Mouse (Mus musculus): ENCODE results near the gene BC003965.
A peak's percentile ranks its signal among the peaks of the same experiment; 100 is the strongest.

Gene BC003965

DNA sequence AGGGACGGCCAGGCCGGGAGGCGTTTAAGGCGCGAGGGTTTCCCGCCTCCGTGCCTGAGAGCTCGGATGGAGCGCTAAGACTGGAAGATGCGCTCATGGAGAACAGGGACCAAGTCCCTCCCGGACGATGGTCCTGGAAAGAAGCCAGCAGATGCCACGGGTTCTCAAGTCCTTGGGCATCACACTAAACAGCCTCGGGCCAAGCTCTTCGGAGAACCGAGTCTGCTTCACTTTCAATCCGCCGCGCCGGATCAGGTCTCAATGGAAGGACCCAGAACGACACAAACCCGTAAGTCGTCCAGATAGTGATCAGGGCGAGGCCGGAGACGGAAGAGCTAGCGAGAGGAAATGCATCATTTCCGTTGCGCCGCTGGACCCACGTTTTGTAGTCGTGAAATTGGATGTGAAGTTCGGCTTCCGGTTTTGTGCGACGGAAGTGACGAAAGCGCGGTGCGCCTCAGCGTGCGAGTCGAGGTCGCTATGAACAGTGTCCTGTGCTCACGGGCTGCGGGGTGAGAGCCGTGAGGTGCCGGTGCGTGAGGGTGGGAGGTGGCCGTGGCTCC, at the start of gene BC003965:
Gene BC003965 (plus strand): TSS at position 426 of the 563 bp plus-strand sequence.
- peak; percentile 95 for DNase-seq (ENCODE audit: low read depth, low spot score)

DNA sequence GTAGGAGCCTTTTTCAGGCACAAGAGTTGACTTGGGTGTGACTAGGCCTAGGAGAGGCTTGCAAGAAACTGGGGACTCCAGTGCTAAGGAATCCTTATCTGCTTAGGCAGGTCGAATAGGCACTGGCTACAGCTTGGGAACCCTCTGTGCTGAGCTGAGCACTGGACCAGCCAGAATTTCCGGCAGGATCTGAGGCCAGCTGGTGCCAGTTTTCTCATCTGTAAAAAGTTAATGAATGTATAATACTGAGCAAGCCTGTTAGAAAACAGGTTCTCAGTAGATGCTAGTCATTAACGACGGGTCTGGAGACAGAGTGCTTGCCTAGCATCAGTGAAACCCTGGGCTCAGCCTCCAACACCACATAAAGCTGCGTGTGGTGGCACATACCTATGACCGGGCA, 48.7 kb upstream of the BC003965 start:
- no peak for DNase-seq (ENCODE audit: low read depth, low spot score)

- no peak for DNase-seq (ENCODE audit: low read depth, low spot score)
Measured at GRCm38 (mm10) chr17:25138803-25139202, 45.6 kb upstream of the BC003965 start.

DNA sequence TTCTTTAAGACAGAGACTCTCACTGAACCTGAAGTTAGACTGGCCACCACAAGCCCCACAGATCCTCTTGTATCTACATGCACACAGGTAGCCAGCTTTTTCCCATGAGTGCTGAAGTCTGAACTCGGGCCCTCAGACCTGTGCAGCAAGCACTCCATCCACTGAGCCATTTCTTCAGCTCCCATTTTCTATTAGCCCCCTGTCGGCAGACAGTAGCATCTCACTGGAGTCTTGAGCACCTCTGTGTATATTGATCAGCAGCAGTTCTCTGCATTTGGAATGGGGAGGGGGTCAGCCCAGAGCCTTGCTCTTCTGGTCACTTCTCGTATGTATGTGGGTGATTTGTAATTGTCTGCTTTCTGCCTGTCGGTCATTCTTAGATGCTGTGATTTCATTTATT, 44.4 kb upstream of the BC003965 start:
- DNase-seq (ENCODE audit: low read depth, low spot score): no peak

- no peak for DNase-seq (ENCODE audit: low read depth, low spot score)
Measured at GRCm38 (mm10) chr17:25162161-25162560, 22.2 kb upstream of the BC003965 start, which contains the start of gene Ccdc154. Gene Ccdc154, plus strand, starts transcription at chr17:25162461.

- DNase-seq (ENCODE audit: low read depth, low spot score): no peak
Measured at GRCm38 (mm10) chr17:25163387-25163786, 21.0 kb upstream of the BC003965 start.

DNA sequence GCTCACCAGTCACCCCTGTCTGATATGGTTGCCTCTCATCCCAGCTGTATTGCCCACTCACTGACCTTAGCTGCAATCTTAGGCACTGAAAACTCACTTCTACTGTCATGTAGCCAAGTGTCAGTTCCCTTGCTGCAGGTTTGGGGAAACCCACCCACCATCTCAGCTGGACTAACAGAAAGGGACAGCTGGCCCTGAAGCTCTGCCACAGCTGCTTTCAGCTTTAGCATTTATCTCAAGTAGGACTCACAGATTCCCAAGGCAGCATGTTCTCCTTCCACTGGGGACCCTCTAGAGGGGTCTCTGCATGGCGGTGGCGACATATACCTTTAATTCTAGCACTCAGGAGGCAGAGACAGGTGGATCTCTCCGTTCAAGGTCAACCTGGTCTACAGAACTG, 19.6 kb upstream of the BC003965 start:
- DNase-seq (ENCODE audit: low read depth, low spot score): no peak

GRCm38 (mm10) chr17:25165970-25166671, 18.2 kb upstream of the BC003965 start:
- DNase-seq (ENCODE audit: low read depth, low spot score): no peak

GRCm38 (mm10) chr17:25169706-25170105, 14.6 kb upstream of the BC003965 start:
- no peak for DNase-seq (ENCODE audit: low read depth, low spot score)

- DNase-seq (ENCODE audit: low read depth, low spot score): no peak
Measured at GRCm38 (mm10) chr17:25172558-25172957, 11.8 kb upstream of the BC003965 start.

GRCm38 (mm10) chr17:25175411-25175810, 8.9 kb upstream of the BC003965 start, which contains the start of gene Gm38655:
Gene Gm38655, minus strand, starts transcription at chr17:25175471.
- no peak for DNase-seq (ENCODE audit: low read depth, low spot score)

DNA sequence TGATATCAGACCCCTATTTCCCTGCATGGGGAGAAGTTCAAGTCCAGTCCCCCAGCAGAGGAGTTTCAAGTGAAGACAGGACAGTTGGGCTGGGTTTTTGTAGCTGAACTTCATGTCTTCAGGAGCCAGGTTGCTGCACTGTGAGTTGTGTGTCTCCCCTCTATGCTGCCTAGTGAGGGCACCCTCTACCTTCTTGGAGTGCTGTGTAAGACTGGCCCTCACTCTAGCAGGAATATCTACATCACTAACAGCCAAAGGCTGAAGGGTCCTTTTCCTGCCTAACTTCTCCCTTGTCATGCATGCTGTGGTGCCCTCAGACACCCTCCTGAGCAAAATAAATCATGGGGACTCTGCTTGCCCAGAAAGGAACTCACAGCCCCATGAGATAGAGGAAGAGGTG, 1.1 kb upstream of the BC003965 start:
- no peak for DNase-seq (ENCODE audit: low read depth, low spot score)

DNA sequence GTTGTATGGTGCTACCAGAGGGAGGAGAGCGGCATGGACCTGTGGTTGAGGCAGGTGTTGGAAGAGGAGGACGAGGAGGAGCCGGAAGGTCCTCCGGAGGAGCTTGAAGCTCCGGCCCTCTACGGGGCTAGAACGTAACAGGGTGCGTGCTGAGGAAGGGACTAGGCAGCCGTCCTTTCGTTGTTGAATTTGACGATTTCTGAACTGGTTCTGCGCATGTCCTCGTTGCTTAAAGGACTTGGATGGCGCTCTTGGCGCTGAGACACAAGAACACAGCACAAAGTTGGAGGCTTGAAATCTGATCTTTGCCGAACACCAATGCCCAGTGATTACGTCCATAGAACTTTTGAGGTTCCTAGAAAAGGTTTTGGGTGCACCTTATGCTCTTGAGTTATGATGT, 607 bp downstream of the BC003965 start:
- no peak for DNase-seq (ENCODE audit: low read depth, low spot score)

GRCm38 (mm10) chr17:25187784-25188149, 3.4 kb downstream of the BC003965 start:
- DNase-seq (ENCODE audit: low read depth, low spot score): no peak

- no peak for DNase-seq (ENCODE audit: low read depth, low spot score)
Measured at GRCm38 (mm10) chr17:25188150-25189031, 4.0 kb downstream of the BC003965 start, which contains the start of gene Unkl. Gene Unkl, plus strand, starts transcription at chr17:25188397.

- DNase-seq (ENCODE audit: low read depth, low spot score): no peak
Measured at GRCm38 (mm10) chr17:25189091-25189490, 4.7 kb downstream of the BC003965 start.

DNA sequence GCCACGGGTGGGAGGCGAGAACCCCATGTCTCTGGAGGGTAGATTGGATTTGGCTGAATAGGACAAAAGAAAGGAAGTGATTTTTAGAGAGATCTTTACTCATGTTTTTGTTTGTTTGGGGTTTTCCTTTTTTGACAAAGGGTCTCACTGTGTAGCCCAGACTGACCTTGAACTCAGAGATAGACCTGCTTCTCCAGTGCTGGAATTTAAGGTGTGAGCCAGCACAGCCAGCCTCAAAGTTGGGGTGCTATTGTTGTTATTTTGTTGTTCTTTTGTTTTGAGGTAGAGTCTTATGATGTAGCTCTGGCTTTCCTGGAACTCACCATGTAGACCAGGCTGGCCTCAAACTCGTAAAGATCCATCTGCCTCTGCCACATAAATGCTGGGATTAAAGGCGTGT, 18.0 kb downstream of the BC003965 start:
- DNase-seq (ENCODE audit: low read depth, low spot score): no peak

DNA sequence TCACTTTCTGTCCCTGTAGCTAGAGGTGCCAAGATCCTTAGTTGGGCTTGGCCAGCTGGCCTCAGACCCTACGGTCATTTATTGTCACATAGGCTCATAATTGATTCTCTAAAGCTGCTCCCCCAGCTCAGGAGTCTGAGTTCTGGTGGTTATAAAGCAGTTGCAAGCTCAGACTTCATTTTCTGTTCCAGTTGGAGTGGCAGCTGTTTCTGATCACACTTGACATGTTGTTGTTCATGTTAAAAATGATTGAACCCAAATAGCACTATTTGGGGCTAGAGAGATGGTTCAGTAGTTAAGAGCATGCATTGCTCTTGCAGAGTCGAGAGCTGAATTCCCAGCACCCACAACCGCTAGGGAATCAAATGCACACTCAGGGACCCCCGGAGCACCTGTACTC, 25.7 kb downstream of the BC003965 start:
- no peak for DNase-seq (ENCODE audit: low read depth, low spot score)

DNA sequence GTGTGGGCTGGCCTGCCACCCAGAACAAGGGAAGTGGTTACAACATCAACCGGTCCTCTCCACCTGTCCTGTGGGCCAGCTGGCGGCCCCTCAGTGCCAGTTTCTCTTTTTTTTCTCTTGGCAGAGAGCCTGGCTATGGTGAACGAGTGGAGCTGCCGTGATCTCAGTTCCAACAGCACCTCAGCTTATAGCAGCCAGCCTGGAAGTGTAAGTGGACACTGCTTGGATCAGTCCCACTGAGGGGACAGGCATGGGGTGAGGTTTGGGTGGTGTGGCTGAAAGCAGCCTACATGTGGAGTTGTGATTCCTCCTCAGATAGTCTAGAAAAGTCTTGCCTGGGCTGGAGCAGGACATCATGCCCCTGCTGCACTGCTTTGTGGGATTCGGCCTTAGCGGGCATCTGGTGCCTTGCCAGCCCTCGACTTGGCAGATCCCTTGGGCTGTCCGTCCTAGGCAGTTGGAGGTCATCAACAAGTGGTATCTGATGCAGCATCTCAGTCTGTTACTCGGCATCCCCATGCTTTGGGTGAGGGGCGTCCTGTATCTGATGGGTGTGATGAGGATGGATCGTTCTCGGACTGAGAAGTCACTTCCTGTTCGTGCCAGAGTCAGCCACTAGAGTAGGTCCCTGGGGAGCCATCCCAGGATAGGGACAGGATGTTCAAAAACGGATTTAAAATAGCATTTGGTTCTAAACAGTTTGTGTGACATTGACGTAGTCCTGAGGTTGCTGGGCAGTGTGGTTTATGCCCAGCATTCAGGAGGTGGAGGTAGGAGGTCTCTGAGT, 26.5 kb downstream of the BC003965 start:
- DNase-seq (ENCODE audit: low read depth, low spot score): no peak

DNA sequence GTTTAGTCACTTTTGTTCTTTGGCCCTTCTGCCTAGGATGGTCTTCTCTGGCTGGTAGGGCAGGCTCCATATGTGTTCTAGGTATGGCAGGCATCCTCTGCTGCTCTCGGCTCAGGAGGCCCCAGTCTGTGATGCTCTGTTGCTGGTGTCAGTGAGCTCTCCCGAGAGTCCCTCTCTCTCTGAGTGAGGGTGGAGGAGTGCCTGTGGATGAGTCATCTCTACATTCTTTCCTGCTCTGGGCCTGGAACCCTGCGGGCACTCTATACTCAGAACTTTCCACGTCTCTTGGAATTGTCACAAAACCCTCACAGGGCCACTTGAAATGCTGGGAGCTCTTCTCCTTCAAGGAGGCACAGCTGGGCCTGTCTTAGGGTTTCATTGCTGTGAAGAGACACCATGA, 27.4 kb downstream of the BC003965 start:
- DNase-seq (ENCODE audit: low read depth, low spot score): no peak

- no peak for DNase-seq (ENCODE audit: low read depth, low spot score)
Measured at GRCm38 (mm10) chr17:25215431-25215830, 31.1 kb downstream of the BC003965 start.

GRCm38 (mm10) chr17:25218967-25219366, 34.6 kb downstream of the BC003965 start:
- no peak for DNase-seq (ENCODE audit: low read depth, low spot score)

All from WW6 (cell line).